Mouse (Mus musculus) cerebellum, adult 9-10 months (tissue): ENCODE results near the gene Cib1.

Source experiments
- DNase-seq: peaks from one replicate; pipeline ENCODE4 v3.0.0; 2022

Cib1 gene

DNA sequence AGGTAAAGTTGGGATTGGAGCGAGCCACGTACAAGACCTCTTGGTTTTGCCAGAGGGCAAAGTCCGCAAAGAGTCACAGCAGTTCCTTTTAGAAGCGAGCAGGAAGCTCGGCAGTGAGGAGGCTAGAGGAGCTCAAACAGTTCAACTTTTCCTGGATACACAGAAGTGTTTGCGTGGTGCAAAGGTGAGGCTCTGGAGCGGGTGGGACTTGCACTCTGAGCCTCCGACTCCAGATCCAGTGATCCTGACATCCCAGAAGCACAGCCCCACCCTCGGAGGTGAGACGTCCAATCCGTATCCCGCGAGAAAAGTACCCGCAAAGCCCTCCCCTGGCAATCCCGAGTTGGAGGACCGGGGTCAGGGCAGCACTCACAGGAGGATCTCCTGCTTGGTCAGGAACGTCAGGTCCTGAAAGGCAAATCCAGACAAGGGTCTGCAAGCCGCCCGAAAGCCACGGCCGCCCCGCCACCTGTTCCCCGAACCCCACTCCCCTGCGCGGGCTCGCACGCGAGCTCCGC lies 583 bp downstream of the Cib1 start:
- DNase-seq: peak; percentile 58

DNA sequence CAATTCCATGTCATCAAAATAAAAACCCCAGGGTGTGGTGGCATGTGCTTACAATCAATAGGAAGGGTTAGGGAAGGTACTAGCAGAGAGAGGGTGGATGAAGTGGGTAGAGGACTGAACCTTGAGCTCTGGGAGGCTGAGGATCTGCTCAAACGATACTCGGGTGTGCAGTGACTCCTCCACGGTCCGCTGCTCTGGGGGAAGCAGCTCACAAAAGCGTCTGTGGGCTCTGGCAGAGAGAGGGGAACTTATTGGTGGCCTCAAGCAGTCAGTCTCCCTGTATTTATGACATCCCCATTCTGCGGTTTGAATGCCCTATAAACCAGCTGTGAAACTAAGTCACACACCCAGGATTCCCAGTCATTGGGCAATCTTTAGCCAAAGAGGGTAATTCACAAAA lies 2.4 kb downstream of the Cib1 start:
- DNase-seq: no peak

DNA sequence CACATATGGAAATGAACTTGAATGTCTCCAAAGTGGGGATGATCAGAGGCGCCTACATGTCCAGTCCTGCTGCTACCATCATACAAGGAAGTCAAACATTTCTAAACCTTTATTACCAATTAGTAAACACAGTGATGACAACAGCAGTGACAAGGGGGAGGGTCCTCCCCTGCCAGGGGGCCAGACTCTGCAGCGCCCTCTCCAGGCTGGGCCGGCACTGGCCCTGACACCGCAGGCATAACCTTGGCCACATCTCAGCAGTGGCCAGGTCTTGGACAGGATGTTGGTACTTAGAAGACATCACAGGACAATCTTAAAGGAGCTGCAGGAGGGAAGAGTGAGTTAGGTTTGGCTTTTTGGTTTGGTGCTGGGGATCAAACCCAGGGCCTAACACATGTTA lies 5.5 kb downstream of the Cib1 start:
- no peak for DNase-seq

- no peak for DNase-seq
These were observed 11.3 kb downstream of the Cib1 start for GRCm38 (mm10) chr7:80221179-80221750.

DNA sequence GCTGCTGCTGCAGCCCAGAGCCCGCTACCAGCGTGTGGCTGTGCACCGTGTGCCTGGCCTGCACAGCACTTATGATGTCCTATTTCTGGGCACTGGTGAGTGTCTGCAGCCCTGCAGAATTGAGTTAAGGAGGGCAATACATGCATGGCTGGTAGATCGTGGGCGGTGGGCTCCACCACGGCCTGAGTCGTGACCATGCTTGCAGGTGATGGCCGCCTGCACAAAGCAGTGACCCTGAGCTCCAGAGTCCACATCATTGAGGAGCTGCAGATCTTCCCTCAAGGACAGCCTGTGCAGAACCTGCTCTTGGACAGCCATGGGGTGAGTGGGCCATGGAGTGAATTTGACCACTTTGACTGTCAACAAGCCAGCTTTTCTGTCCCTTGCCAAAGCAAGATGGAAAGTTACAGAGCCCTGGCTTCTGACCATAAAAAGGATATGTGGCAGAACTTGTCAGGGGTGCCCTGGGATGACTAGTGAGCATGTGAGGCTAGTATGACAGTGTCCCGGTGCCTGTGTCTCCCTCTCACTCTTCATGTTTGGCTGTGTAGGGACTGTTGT lies 12.3 kb downstream of the Cib1 start:
- no peak for DNase-seq

GRCm38 (mm10) chr7:80218666-80219065 lies 13.9 kb downstream of the Cib1 start:
- DNase-seq: no peak

- DNase-seq: no peak
These were observed 16.0 kb downstream of the Cib1 start for GRCm38 (mm10) chr7:80216566-80216965.

DNA sequence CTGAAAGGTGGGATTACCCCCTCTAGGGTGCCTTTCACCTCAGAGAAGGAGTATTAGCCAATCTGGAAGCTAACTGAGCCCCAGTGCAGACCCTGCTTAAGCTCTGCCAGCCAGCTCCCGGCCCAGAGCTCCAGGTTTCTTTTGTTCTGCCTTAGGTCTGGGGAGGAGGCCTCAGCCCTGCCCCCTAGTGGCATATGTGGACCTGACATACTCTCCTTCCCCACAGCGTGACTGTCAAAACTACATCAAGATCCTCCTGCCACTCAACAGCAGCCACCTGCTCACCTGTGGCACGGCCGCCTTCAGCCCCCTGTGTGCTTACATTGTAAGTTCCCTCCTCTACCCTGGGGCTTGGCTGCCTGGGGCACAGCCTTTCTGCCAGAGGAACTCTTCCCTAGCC lies 17.2 kb downstream of the Cib1 start:
- peak; percentile 80 for DNase-seq

DNA sequence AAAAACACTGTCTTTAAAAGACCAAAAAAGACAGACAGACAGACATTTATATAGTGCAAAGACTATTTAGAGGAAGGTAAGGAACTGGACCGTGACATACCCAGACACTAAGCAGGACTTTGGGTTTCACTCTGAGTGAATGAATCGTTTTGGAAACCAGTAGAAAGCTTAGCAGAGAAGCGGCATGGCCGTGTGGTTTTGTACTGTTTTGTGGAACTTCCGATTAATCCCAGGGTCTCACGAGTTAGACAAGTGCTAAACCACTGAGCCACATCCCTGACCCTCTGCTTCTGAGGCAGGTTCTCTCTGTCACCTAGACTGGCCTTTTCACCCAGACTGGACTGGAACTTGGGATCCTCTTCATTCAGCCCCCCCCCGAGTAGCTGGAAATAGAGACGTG lies 18.2 kb downstream of the Cib1 start:
- DNase-seq: no peak

GRCm38 (mm10) chr7:80213604-80214003 lies 19.0 kb downstream of the Cib1 start:
- DNase-seq: no peak

- DNase-seq: no peak
These were observed 21.6 kb downstream of the Cib1 start for GRCm38 (mm10) chr7:80210982-80211381.

DNA sequence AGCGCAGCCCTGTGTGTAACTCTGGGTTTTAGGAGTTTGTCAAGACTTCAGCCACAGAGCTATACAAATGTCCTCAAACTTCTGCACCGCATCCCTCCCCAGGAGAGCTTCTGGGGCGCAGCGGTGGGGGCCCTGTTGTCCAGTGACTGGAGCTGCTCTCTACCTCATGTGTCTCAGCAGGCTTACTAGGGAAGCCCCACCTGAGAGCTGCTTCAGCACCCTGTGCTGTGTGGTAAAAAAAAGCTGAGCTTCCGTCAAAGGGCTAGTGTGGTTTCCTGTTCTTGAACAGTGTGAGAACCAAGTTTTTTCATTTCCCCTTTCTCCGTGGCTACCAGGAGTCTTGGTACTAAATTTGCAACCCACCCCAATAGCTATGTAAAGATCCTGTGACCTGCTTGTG lies 22.9 kb downstream of the Cib1 start:
- no peak for DNase-seq

DNA sequence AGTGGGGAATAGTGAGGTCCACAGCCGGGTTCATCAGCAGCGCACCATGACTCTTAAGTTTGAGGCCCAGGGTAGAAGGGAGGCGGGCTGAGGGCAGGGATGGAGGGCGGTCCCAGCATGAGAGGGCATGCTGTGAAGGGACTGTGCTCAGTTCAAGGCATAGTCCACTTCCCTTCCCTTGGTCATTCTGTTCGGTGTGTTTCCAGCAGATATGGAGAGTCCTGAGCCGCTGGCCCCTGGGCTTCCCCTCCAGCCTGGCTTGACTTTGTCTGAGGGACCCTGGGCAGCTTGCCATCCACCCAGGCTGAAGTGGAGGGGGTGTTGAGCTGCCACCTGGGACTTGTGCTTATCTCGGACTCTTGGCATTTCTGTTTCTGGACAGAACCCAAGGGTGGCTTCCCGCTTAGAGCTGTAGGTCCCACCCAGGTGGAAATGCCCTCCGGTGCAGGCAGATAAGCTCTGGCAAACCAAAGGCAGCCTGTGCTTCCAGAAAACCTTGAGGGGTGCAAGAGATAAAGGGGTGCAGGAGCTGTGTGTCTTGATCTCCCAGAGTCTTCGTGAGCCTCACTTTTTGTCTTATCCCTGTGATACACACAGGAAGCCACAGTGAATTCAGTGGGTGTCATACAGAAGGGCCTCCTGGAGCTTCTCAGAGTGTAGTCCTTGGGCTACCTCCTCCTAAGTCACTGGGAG lies 23.7 kb downstream of the Cib1 start:
- no peak for DNase-seq

DNA sequence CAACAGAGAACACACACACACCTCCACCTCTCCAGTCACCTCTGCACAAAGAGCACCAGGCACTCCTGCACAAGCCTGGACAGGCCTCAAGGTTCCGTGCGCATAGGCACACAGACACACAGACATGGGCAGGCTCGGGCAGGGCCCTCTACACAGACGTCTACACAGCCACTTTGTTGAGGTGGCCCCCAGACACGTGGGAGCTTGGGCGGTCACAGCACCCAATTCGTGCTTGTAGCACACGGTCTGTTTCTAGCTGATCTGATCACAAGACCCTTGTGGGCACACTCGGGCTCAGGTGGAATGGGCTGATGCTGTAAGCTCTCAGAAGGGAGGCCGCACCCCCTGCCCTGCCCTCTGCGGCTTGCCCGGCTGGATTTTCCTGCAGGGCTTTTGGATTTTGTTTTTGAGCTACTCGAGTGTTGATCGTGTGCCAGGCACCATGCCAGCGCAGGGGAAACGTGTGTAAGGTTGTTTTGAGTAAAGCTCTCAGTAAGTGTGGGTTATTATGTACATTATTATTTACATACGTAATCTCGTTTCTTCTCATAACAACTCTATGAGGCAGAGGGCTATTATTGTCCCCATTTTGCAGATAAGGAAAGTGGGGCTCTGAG lies 24.5 kb downstream of the Cib1 start:
- DNase-seq: no peak

GRCm38 (mm10) chr7:80207314-80207731 lies 25.3 kb downstream of the Cib1 start:
- no peak for DNase-seq

DNA sequence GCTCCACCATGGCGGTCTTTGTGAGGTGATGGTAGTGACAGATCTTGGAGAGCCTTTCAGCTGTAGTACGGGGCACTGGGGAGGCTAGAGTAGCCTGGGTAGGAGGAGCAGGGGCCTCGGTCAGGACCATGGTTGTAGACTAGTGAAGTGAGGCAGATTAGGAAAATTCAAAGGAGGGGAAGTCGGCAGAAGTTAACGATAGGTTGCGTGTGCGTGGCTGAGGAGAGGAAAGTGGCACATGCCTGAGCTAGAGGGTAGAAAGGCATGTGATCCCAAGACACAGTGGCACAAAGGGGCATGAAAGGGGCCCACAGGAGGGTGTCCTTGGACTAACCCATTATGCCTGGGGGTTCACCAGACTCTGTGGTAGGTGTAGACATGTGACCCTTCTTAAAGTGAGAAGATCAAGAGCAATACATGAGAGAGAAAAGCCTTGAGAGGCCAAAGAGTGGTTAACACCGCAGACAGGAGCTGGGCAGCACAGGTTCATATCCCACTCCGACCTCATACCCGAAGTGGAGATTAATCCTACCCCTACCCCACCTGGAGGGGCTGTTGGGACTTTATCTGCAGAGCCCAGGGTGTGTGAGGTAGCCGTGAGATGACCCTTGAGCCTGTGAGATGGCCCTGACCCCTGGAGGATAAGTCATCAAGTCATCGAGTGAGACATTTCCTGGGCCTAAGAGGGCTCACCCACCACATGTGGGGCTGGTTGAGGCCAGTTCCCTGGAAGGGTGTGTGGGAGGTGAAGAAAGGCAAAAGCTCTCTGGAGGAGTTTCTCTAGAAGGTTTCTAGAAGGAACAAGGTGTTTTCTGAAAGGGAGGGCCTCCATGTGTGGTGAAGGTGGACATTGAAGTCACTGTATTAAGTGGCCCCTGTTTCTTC lies 26.7 kb downstream of the Cib1 start:
- no peak for DNase-seq

- no peak for DNase-seq
These were observed 27.7 kb downstream of the Cib1 start for GRCm38 (mm10) chr7:80204961-80205360.

- DNase-seq: no peak
These were observed 28.3 kb downstream of the Cib1 start for GRCm38 (mm10) chr7:80204362-80204761.

GRCm38 (mm10) chr7:80203638-80204096 lies 28.9 kb downstream of the Cib1 start:
- DNase-seq: no peak

GRCm38 (mm10) chr7:80202961-80203360 lies 29.7 kb downstream of the Cib1 start:
- no peak for DNase-seq

DNA sequence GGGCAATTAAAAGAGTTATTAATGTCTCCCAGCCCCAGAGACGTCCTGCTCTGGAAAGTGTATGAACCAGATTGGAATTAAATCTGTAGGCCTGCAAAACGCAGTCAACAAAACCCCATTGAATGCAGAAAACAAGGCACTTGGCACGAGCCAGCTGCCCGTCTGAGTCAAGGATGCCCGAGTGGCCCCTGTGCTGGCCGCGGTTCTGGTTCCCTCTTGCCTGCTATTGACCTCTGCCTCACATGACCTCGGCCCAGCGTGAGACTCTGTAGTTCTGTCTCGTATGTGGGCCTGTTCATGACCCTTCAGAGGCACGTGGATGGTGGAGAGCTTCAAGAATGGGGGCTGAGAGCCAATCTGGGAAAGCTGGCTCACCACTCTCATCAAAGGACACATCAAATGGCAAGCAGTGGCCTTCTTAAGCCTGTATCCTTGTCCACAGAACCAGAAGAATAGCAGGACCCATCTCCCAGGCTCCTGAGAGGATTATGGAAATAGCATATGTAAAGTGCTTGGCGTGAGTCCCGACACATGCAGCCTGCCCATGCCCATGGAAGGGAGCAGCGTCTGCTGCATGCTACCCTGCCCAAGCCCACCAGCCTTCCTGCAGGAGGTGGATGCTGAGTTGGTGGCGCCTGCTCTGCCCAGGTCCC lies 30.6 kb downstream of the Cib1 start:
- no peak for DNase-seq

GRCm38 (mm10) chr7:80200963-80201539 lies 31.6 kb downstream of the Cib1 start:
- no peak for DNase-seq
